Mouse (Mus musculus): Measurements from ENCODE around the gene Ralgps1. TPM values are rescaled to one million over a fixed set of nuclear protein-coding genes. Genes with fewer than 3 reads are reported as not detected.
"Not testable (repeated sequence)": the region's sequence is repeated elsewhere in the genome, so short reads cannot be mapped to it uniquely, and the experiment has no call there.

The Ralgps1 gene
- total RNA-seq, 2 experiments from 2014 or later, result 60.3 to 64.5 TPM

GRCm38 (mm10) chr2:33130526-33131483 lies 240.5 kb downstream of the Ralgps1 start:
- intact Hi-C loops (cut with DNase I), result no loop called here
- DNase-seq (ENCODE audit: low spot score in 2 of 2), result peak; percentile 95 to 96

- no peak for DNase-seq (ENCODE audit: low spot score in 2 of 2)
- intact Hi-C loops (cut with DNase I), result no loop called here
These were observed 241.2 kb downstream of the Ralgps1 start for GRCm38 (mm10) chr2:33130141-33130525.

GRCm38 (mm10) chr2:33129696-33130095 lies 241.6 kb downstream of the Ralgps1 start:
- no peak for DNase-seq (ENCODE audit: low spot score in 2 of 2)
- intact Hi-C loops (cut with DNase I), result loop anchor here (5.0 kb wide), 1 partner anchor 37 kb away; no protein-coding TSS in a partner anchor

GRCm38 (mm10) chr2:33129005-33129404 lies 242.3 kb downstream of the Ralgps1 start:
- intact Hi-C loops (cut with DNase I), result loop anchor here (5.0 kb wide), 1 partner anchor 37 kb away; no protein-coding TSS in a partner anchor

GRCm38 (mm10) chr2:33127271-33127670 lies 244.0 kb downstream of the Ralgps1 start:
- intact Hi-C loops (cut with DNase I), result loop anchor here (5.0 kb wide), 1 partner anchor 35 kb away; no protein-coding TSS in a partner anchor
- DNase-seq (ENCODE audit: low spot score in 2 of 2), result no peak

More at GRCm38 (mm10) chr2:33129005-33129404, 242.3 kb downstream of the Ralgps1 start:
- no peak for DNase-seq (ENCODE audit: low spot score in 2 of 2)

- intact Hi-C loops (cut with DNase I), result no loop called here
- no peak for DNase-seq (ENCODE audit: low spot score in 2 of 2)
These were observed 248.4 kb downstream of the Ralgps1 start for GRCm38 (mm10) chr2:33122856-33123255.

GRCm38 (mm10) chr2:33100536-33100935 lies 270.8 kb downstream of the Ralgps1 start:
- intact Hi-C loops (cut with DNase I), result no loop called here
- no peak for DNase-seq (ENCODE audit: low spot score in 2 of 2)

GRCm38 (mm10) chr2:33097326-33097725 lies 274.0 kb downstream of the Ralgps1 start:
- DNase-seq (ENCODE audit: low spot score in 2 of 2); intact Hi-C loops (cut with DNase I): not testable (repeated sequence)

- peak in 1 of 2 experiments; percentile 28 for DNase-seq (ENCODE audit: low spot score in 2 of 2)
- intact Hi-C loops (cut with DNase I), result no loop called here
These were observed 276.0 kb downstream of the Ralgps1 start for GRCm38 (mm10) chr2:33095221-33095671.

GRCm38 (mm10) chr2:33090620-33091520 lies 280.4 kb downstream of the Ralgps1 start:
- DNase-seq (ENCODE audit: low spot score in 2 of 2), result peak in 1 of 2 experiments; percentile 51
- intact Hi-C loops (cut with DNase I), result loop anchor here (5.0 kb wide), 1 partner anchor 36 kb away; no protein-coding TSS in a partner anchor

- DNase-seq (ENCODE audit: low spot score in 2 of 2), result not testable (repeated sequence)
- intact Hi-C loops (cut with DNase I), result loop anchor here (5.0 kb wide), 1 partner anchor 37 kb away; no protein-coding TSS in a partner anchor
These were observed 281.3 kb downstream of the Ralgps1 start for GRCm38 (mm10) chr2:33090033-33090400.

- intact Hi-C loops (cut with DNase I), result loop anchor here (5.0 kb wide), 1 partner anchor 38 kb away; no protein-coding TSS in a partner anchor
- no peak for DNase-seq (ENCODE audit: low spot score in 2 of 2)
These were observed 281.8 kb downstream of the Ralgps1 start for GRCm38 (mm10) chr2:33089356-33090032.

- intact Hi-C loops (cut with DNase I), result no loop called here
- DNase-seq (ENCODE audit: low spot score in 2 of 2), result no peak
These were observed 284.5 kb downstream of the Ralgps1 start for GRCm38 (mm10) chr2:33086671-33087363.

GRCm38 (mm10) chr2:33086016-33086596 lies 285.2 kb downstream of the Ralgps1 start:
- DNase-seq (ENCODE audit: low spot score in 2 of 2), result no peak
- intact Hi-C loops (cut with DNase I), result no loop called here

GRCm38 (mm10) chr2:33084221-33084620 lies 287.1 kb downstream of the Ralgps1 start:
- intact Hi-C loops (cut with DNase I), result no loop called here
- no peak for DNase-seq (ENCODE audit: low spot score in 2 of 2)
